Mouse (Mus musculus) kidney, adult 8-10 months (tissue): ENCODE measurements at regions not wholly inside any gene's neighbourhood (a gene's known extent, or its start where the extent isn't known, plus 50 kb on each side); places are given as distances from the start of the nearest gene placed in this dataset.
A peak's percentile ranks its signal among the peaks of the same experiment; 100 is the strongest.

Experiments
- DNase-seq, 2 experiments: peaks; one replicate each; pipeline ENCODE4 v3.0.0; 2022

GRCm38 (mm10) chr15:86917891-86918290, 626.2 kb upstream of the Fam19a5 start:
- no peak for DNase-seq

DNA sequence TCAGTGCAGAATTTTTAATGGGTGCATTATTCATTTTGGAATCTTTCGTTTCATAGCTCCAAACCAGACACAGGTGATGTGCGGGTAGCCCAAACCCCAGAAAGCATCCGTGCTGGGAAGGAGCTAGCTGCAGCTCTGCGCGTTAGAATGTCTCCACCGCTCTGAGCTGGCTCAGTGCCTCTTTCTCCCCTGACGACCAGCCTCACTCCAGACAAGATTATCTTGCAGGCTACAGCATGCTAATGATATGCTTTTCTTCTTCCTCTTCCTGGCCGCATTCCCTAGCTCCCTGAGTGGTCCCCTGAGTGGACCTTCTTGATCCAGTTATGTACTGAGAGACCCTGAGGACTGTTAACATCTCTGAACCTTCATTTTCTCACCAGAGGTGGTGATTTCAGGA, 624.4 kb upstream of the Fam19a5 start:
- DNase-seq, result no peak

- no peak for DNase-seq
Observed at GRCm38 (mm10) chr15:86920185-86920584, 623.9 kb upstream of the Fam19a5 start.

DNA sequence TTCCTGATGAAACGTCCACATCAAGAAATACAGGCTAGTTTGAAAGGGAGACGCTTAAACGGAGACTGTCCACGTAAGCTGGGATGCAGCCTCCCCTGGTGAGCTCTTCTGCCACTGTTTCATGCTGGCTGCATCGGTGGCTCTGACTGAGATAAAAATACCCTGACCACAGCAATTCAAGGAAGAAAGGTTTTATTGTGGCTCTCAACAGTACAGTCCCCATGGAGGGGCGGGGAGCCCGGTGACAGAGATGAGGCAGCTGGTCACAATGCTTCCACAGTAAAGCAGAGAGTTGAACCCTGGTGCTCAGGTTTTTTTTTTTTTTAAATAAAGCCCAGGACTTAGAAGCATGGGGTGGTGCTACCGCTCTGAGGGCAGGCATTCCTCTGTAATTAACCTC, 622.7 kb upstream of the Fam19a5 start:
- DNase-seq, result no peak

DNA sequence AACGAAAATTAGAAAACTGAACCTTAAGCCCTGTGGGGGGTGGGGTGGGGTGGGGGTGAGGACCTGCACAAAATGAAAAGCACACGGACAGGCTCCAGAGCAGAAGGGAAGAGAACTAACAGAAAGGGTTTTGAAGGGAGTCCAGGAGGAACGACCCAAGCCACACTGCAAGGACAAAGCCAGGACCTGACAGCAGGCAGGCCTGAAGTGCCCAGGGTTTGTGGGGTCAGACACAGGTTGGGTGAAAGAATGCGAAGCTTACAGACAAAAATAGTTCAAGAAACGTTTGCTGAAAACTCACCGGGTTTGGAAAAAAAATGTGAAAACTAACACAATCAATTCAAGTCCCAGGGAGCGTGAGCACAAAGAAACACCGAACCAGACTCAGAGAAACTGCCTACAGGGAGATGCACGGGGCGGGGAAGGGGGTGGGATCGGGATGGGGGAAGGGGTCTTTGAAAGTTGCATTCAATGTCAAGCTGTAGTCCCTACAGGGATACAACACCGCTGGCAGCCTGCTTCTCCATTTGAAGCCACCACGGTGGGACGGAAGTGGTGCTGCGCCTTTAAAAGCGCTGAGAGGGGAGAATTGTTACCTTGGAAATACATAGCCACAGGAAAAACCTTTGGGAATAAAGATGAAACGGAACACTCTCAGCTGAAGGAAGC, 618.9 kb upstream of the Fam19a5 start:
- no peak for DNase-seq

- peak in 1 of 2 experiments; percentile 4 for DNase-seq
Observed at GRCm38 (mm10) chr15:86932345-86933075, 611.6 kb upstream of the Fam19a5 start.

DNA sequence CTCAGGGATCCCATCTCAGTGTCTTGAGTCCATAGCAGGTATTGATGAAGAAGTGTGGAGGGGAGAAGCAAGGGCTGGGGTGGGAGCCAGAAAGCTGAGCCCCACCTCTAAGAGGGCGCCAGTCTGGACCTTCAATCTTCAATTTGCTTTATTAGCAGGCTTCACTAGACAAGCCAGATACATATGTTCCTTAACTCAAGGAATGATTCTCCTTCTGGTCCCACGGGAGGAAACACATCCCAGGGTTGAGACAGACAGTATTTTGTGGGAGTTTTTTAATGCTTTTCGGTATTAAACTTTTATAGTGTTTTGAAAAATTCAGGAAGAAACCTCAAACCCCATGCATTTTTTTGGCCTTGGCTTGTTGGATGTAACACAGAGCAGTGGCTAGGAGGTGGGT, 606.7 kb upstream of the Fam19a5 start:
- DNase-seq, result no peak

GRCm38 (mm10) chr15:86944529-86944928, 599.6 kb upstream of the Fam19a5 start:
- peak in 1 of 2 experiments; percentile 3 for DNase-seq

GRCm38 (mm10) chr15:86952593-86952992, 591.5 kb upstream of the Fam19a5 start:
- DNase-seq, result no peak

DNA sequence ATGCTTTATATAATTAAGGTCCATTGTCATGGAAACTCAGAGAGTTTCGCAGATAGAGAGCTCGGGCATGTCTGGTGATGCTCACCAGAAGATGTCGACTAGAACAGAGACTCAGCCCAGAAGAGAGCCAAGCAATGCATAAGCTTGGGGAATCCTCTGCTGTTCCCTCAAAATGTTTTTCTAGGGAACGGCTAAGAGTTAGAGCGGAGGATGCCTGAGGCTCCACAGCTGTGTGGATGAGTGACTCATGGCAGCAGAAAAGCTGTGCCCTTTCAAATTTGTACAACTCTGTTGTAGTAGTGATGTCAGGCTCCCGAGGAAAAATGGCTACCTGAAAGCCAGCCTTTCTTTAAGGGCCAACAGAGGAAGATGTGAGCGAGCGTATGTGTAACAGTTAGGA, 586.2 kb upstream of the Fam19a5 start:
- DNase-seq, result no peak

DNA sequence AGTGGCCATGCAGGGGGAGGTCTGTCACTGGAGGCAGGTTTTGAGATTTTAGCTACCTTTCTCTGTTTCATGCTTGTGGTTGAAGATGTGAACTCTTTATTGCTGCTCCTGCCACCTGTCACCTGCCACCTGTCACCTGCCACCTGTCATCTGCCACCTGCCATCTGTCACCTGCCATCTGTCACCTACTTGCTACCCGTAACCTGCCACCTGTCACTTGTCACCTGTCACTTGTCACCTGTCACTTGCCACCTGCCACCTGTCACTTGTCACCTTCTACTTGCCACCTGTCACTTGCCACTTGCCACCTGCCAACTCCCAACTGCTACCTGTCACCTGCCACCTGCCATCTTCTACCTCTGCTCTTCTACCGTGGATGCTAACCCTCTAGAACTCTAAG, 581.2 kb upstream of the Fam19a5 start:
- no peak for DNase-seq

DNA sequence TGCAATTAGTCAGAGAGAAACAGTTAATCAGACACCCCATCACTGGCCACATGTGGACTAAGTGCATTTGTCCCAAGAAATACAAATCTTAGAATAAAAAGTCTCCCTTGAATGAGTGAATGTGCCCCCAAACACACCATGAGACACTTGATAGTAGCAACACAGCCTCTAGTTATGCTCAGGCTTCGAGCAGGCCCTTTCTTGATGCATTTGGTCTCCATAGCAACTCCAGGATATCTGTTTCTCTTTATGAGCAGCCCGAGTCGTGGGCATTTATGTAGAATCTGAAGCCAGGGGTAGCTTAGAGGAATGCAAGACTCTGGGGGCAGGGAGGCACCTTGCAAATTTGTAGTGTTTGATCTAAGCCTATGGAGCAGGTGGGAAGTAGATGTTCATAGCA, 580.6 kb upstream of the Fam19a5 start:
- DNase-seq, result no peak

- no peak for DNase-seq
Observed at GRCm38 (mm10) chr15:86971436-86971835, 572.7 kb upstream of the Fam19a5 start.

- no peak for DNase-seq
Observed at GRCm38 (mm10) chr15:86996196-86996595, 547.9 kb upstream of the Fam19a5 start.

DNA sequence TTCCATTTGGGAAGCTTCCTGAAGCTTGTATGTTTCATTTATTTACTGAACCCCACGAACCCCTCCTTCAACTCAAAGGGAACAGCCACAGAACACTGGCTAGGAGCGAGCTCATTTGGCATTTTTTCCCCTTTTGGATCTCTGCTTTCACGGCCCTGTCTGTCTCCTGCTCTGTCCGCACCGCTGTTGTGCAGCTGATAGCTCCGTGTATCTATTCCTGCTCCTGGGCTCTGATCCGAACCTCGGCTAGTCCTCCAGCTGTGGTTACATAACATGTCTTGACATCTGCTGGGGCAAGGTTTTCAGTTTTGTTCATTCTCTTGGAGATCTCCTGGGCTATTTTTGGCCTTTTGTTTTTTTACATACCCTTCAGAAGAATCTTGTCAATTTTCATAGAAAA, 525.1 kb upstream of the Fam19a5 start:
- DNase-seq, result no peak

- no peak for DNase-seq
Observed at GRCm38 (mm10) chr15:87045971-87046370, 498.1 kb upstream of the Fam19a5 start.

DNA sequence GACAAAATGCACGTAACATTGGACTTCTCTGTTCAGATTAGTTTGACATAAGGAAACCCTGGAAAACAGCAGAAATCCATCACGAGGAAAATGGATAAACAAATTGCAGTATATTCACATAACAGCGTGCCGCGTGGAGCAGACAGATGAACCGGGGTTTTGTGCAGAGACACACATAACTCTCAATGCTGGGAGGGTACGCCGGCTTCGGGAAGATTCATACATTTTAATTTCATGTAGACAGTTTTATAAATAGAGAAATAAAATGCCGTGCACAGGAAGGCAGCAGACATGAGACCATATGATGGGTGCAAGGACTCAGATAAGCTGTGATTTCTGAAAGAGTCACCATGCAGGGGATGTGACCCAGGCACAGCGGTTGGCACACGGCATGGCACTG, 489.9 kb upstream of the Fam19a5 start:
- no peak for DNase-seq

- DNase-seq, result no peak
Observed at GRCm38 (mm10) chr15:87064890-87065289, 479.2 kb upstream of the Fam19a5 start.

- DNase-seq, result no peak
Observed at GRCm38 (mm10) chr15:87068261-87068660, 475.8 kb upstream of the Fam19a5 start.

DNA sequence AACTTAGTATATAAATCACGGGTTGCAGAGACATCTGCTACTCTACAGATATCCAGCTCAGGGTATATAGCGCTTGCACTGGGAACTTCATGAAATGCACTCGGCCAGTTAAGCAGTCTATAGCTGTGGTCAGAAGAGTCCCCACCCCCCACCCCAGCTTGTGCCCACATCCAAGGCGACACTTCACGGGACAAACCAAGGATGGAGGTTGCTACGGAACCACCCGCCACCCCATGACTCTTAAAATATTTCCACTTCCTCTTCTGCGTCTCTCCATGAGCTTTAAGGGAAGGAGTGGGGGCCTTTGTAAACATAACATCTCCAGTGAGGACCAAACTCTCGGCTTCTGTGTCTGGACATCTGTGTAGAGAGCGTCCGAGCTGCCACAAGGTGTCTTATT, 469.5 kb upstream of the Fam19a5 start:
- no peak for DNase-seq

- DNase-seq, result no peak
Observed at GRCm38 (mm10) chr15:87089827-87090226, 454.3 kb upstream of the Fam19a5 start.

GRCm38 (mm10) chr15:87091048-87091777, 452.9 kb upstream of the Fam19a5 start:
- no peak for DNase-seq

DNA sequence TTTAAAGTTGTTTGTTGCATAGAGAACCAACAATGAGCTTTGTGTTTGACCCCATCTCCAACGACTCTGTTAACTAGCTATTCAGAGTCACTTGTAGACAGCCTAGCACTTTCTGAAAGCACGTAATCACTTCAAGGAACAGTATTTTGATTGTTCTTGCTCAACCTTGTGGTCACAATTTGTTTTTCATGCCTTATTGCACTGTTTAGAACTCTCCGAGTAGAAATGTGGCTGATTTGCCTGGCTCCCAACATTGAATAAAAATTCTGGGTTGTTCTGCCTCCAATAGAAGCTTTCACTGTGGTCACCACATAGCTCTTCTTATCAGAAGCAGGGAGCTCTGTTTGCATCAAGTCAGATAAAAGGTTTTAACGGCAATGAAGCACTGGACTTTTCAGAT, 446.9 kb upstream of the Fam19a5 start:
- no peak for DNase-seq

DNA sequence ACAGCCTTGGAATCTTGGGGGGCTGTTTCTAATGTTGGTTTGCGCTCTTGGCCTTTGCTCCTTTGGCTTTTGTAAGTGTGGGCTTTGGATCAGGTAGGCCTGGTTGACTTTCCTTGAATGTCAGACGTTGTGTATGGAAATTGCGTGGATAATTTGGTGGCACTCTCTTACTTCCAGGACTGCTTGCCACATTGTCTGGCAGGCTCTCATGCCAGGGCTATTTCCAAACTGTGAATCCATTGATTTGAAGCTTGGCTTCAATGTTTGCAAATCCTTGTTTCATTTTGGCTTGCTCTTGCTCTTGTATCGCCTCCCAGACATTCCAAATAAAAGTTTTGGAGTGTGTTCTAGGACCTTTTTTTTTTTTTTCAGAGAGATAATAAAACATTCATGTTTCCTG, 443.0 kb upstream of the Fam19a5 start:
- DNase-seq, result no peak
